Mouse (Mus musculus) liver, adult (tissue): ENCODE measurements around the gene Spib.

Experiments used
- GATA4 ChIP-seq: IDR thresholded peaks from 2 replicates; pipeline ENCODE4 v1.6.1; 2014; ENCODE audit warnings: mild to moderate bottlenecking, low read length; ENCODE audit not compliant: insufficient replicate concordance

Gene Spib

GRCm38 (mm10) chr7:44535657-44536589 lies 4.1 kb upstream of the Spib start:
- no peak for TF ChIP-seq GATA4

- TF ChIP-seq GATA4 = no peak
Observed at GRCm38 (mm10) chr7:44534656-44535441, 3.0 kb upstream of the Spib start.

DNA sequence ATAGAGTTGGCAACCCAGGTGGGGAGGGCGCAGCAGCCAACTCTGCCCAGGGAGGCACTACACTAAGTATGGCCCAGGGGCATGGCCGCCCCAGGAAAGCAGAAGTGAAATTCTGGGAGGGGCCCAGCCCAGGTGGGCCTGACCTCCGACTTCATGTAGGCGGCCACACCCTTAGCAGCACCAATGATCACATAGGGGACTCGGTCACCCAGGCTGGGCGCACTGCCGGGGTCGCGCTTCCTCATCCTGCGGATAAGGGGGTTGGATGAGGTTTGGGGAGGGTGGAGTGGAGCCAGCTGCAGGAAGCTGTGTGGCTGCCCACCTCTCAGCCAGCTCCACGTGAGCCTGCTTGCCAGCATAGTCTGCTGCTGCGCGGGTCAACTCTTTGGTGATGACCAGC lies 2.4 kb upstream of the Spib start:
- no peak for TF ChIP-seq GATA4

- TF ChIP-seq GATA4 = no peak
Observed at GRCm38 (mm10) chr7:44533746-44534045, 1.8 kb upstream of the Spib start.

- TF ChIP-seq GATA4 = no peak
Observed at GRCm38 (mm10) chr7:44532918-44533745, 1.3 kb upstream of the Spib start.

DNA sequence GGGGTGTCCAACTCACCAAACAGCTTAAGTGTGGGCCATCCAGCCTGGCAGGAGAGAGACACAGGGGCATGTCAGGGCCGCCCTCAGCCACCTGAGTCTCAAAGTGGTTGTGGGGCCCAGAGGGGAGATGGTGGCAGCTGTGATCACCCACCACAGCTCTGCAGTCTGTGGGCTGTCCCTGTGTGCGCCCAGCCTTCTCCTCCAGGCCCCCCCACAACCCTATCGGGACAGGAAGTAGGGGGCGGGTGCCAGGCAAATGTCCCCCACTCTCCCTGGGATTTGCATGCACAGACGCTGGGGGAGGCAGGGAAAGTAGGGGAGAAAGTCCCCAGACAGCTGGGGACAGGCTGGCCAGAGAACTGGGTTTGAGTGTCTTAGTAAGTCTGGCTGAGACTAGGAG lies 664 bp downstream of the Spib start:
- no peak for TF ChIP-seq GATA4

- no peak for TF ChIP-seq GATA4
Observed at GRCm38 (mm10) chr7:44530507-44530906, 1.4 kb downstream of the Spib start.

- TF ChIP-seq GATA4 = no peak
Observed at GRCm38 (mm10) chr7:44529518-44529917, 2.4 kb downstream of the Spib start.

- TF ChIP-seq GATA4 = no peak
Observed at GRCm38 (mm10) chr7:44527483-44528398, 4.1 kb downstream of the Spib start.

DNA sequence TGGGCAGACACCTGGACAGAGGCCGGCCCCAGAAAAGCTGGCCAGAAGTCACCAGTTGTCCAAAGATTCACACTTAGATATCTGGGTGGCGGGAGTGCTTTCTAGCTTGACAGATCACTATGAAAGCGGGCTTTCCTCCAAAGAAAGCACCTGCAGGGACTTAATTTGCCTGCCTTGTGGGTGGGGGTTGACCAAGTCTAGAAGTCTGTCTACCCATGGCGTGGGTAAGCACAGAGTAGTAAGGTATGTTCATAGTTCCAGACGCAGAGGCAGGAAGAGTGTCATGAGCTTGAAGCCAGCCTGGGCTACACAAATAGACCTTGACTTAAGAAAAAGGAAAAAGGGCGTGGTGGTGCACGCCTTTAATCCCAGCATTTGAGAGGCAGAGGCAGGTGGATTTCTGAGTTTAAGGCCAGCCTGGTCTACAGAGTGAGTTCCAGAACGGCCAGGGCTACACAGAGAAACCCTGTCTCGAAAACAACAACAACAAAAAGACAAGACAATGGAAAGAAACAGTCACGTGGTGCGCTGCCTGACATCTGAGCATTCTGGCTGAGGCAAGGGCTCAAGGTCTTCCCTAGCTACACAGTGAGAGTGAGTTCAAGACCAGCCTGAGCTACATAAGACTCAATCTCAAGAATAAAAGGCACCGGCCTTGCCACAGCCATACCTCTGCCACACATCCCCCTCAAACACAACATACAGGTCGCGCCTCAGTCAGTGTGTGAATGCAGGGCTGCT lies 5.3 kb downstream of the Spib start:
- TF ChIP-seq GATA4 = no peak

GRCm38 (mm10) chr7:44525126-44525832 lies 6.6 kb downstream of the Spib start:
- no peak for TF ChIP-seq GATA4

DNA sequence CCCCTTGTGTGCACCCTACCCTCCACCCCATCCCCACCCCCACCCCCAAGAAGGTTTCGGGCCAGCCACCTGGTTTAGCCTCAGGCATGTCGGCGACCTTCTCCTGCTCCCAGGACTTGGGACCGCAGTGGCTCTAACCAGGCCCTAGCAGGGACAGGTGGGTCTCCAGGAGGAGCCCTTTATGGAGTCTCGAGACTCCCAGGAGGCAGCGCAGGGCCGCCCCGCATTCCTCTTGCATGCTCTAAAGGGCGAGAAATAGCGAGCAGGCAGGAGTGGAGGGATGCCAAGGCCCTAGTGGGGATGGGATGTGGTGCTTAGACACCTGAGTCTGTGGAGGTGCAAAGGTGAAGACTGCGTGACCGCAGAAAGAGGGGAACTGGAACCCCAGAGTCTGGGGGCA lies 7.4 kb downstream of the Spib start, which contains the start of gene Mybpc2:
Gene Mybpc2, minus strand, starts transcription at position 155 of the 400 bp plus-strand sequence.
- TF ChIP-seq GATA4 = no peak

DNA sequence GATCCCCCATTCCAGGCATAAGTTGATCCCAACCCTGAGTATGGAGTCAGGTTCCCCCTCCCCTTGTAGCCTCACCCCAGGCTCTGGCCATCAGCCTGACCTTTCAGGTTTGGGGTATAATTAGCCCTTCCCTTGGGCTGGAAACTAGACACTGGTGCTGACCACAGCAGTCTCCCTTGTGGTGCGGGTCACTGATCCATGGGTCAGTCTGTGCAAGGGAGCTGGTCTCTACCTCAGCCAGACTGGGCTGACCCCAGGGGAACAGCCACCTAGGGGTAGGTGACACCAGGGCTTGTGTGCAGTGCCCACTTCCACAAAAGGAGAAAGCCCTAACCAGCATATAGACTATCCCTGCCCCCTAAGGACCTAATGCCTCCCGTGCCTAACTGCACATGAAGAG lies 8.8 kb downstream of the Spib start:
- no peak for TF ChIP-seq GATA4
